In the genomic region with DNA sequence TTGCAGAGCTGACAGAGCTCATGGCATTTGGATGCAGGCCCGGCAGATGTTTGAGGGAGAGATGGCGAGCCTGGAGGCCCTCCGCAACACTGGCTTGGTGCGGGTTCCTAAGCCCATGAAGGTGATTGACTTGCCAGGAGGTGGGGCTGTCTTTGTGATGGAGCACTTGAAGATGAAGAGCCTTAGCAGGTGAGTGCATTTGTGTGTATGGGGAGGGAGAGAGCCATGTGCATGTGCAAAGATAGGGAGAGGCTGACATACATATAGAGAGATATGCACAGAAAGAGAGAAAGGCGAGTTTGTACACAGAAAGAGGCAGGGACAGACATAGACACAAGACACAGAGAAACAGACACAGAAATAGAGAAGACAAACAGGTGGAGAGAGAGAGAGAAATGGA, we compare ENCODE assay signal across 17 mouse cellular contexts. TPM values are rescaled to one million over a fixed set of nuclear protein-coding genes. Genes with fewer than 3 reads are reported as not detected.
"Had no signal": no experiment of that assay in that cellular context is flagged by ENCODE, and none has a peak within 500 bp of the region (broad histone marks: within the 10 kb centered on the region; RNA-seq: fewer than 3 reads in every experiment).

No protein-coding gene starts in this region.

- H3K4me1 ChIP-seq: intestine, embryonic 15.5 days had no signal

- H3K27me3 ChIP-seq: intestine, embryonic 15.5 days; limb, embryonic 15.5 days; midbrain, embryonic 15.5 days; neural tube, embryonic 13.5 days had no signal

- H3K27ac ChIP-seq: intestine, embryonic 15.5 days; limb, embryonic 15.5 days; lung, embryonic 15.5 days; macrophage; midbrain, embryonic 15.5 days; neural tube, embryonic 13.5 days had no signal

- H3K4me2 ChIP-seq: intestine, embryonic 15.5 days; limb, embryonic 15.5 days; lung, embryonic 15.5 days; midbrain, embryonic 11.5 days; midbrain, embryonic 15.5 days; neural tube, embryonic 13.5 days had no signal

- DNase-seq: kidney, adult 18-20 months; kidney, postnatal 36 days; lung, postnatal 14 days; retina, postnatal 1 day; right cerebral cortex, postnatal 4 days; spleen, adult 18-20 months; thymus, adult 18-20 months; thymus, postnatal 14 days had no signal

- H3K9me3 ChIP-seq: intestine, embryonic 15.5 days; limb, embryonic 15.5 days; lung, embryonic 15.5 days; megakaryocyte, embryonic 14.5 days; midbrain, embryonic 15.5 days; neural tube, embryonic 13.5 days had no signal

- H3K4me3 ChIP-seq: intestine, embryonic 15.5 days; limb, embryonic 15.5 days; lung, embryonic 15.5 days; megakaryocyte, embryonic 14.5 days; midbrain, embryonic 15.5 days; neural tube, embryonic 13.5 days had no signal

- ATAC-seq: intestine, embryonic 15.5 days; midbrain, embryonic 15.5 days had no signal

- H3K9ac ChIP-seq: intestine, embryonic 15.5 days; limb, embryonic 15.5 days; lung, embryonic 15.5 days; midbrain, embryonic 15.5 days; neural tube, embryonic 13.5 days had no signal

- H3K36me3 ChIP-seq: intestine, embryonic 15.5 days; limb, embryonic 15.5 days; lung, embryonic 15.5 days; midbrain, embryonic 15.5 days; neural tube, embryonic 13.5 days had no signal

RNA-seq across cellular contexts. Expression of a gene that starts 2.5 kb away (rescaled TPM):
- total RNA-seq: monocyte, adult 5-6 weeks had no signal

RNA-seq across cellular contexts. Expression of a gene that starts 49.2 kb away (rescaled TPM):
- total RNA-seq: monocyte, adult 5-6 weeks had no signal
- polyA plus RNA-seq: macrophage had no signal
